Mouse (Mus musculus): Measurements from ENCODE around the gene Phactr1.

Phactr1 gene

DNA sequence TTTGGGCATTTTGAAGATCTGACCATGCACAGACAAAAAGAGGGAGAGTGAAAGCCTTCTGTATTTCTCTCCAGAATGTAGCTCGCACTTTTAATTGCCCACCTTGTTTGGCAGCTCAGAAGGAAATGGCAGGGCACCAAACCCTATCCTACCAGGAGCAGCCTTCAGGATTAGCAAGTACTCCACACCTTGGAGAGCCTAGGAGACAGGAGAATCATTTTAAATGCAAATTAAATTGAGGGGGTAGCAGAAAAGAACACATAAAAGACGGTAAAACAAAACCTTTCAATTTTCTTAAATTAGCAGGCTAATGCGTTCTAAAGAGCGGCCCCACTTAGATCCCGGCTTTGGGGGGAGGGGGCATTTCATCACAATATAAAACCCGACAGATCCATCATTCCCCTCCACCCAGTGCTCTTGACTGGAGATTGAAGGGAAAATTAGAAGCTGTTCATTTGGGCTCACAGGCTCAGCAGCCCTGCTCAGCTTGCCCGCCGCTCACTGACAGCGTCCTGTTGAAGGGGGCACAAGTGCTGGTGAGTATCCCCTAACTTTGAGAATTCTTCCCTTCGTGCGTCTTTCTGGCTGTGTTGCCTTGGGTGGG, at the start of gene Phactr1:
Gene Phactr1, plus strand, starts transcription at position 233 of the 604 bp plus-strand sequence.
- ATAC-seq (ENCODE audit: low TSS enrichment), result peak; percentile 27; the same call in 1 of the 2 replicates

DNA sequence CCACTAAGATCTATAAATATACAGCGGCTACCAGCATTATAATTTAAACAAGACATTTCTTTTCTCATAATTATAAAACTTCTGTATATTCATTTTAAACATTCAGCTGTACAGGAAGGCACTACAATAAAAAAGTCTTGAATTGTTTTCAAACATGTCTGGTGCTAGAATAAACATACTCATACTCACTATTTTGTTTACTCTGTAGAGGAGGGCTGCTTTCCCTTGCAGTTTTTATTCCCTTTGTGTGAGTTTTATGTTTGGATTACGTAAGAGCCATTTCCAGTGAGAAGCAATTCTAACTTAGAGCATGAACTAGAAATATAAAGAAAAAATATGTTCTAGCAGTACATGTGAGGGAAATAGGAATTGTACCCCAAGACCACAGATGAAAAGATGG, 45.5 kb upstream of the Phactr1 start:
- ATAC-seq (ENCODE audit: low TSS enrichment), result no peak

DNA sequence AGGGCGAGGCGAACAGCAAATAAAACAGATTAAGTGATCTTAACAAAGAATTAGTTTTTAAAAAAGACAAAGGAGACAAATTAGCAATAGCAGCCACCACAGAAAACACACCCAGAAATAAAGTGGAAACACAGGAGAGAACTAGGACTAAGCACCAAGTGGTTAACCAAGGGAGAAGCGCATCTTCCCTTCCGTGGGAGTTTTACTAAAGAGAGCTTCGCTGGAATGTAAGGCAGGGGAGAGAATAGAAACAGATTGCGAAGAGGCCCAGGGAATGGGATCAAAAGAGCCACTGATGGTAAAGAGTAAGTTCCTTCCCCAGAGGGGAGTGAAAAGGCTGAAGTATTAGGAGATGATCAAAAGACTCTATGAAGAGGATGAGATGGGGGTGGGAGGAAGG, 30.2 kb upstream of the Phactr1 start:
- peak; percentile 90 for ATAC-seq (ENCODE audit: low TSS enrichment)

DNA sequence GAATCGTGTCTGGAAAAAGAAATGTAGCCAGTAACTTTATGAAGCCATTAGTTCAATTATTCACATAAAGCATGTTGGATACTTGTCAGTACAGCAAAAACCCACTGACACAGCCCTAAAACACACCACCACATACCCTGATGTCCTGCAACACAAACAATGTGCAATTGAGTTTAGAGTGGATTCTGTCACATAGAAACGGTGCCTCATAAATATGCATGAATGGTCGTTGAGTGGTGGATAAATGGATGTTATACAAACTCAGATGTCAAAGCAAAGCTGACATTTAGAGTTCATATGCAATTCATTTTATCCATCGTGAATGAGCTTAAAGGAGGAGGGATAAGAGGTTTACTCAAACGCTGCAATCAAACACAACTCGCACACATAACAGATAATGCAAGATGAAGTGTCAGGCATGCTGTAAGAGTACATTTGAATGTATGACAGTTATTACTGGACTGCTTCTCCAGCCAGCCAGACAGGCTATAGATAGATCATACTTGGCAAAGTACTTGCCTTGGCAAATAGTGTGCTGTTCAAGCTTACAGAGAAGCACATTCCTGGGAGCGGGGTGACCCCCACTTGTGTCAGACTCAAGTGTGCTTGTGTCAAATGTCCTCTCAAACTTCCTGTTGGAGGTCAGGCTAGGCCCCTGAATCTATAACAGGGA, 23.6 kb upstream of the Phactr1 start:
- ATAC-seq (ENCODE audit: low TSS enrichment), result peak; percentile 31; the same call in 1 of the 2 replicates

DNA sequence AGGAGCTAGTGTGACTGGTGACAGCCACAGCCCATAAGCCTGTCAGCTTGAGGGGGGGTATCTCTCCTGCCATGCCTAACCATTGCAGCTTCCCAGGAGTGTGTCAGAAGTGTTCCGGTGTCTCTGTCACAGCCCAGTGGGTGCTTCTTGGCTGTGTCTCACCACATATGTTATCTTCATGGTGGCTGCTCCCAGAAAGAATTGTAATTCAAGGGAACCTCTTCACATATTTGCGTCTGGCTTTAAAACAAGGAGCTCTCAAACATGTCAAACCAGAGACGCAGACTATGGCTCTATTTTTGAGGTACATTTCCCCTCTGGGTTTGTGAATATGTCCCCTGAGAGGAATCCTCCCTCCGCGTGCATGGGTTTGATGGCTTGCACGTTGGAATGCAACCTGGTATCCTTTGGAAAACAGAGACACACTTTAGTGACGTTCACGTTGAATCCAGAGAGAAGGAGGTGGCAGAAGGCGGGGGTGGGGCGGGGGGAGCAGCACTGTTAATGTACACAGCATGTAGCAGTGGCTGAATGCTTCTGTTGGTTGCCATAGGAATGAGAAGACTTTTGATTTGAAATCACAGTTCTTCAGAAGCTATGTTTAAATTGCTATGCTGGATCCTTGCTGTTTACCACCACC, 8.7 kb upstream of the Phactr1 start:
- peak; percentile 92 for ATAC-seq (ENCODE audit: low TSS enrichment)

DNA sequence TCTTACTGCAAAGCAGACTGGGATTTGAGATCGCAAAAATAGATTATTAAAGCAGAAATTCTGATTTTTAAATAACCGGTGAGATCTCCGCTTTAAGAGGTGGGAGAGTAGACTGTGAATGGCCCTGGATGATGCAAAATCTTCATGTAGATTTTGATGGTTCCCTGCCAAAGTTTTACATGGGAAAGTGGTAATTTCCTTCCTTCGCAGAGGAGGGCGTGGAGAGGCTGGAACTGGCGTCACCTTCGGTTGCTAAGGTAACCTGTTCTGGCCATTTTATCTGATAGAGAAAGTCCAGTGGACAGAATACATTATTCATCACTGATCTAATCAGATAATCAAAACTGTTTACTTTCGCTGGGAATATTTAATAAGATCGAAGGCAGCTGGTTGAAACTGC, 876 bp downstream of the Phactr1 start:
- peak; percentile 42 for ATAC-seq (ENCODE audit: low TSS enrichment)

DNA sequence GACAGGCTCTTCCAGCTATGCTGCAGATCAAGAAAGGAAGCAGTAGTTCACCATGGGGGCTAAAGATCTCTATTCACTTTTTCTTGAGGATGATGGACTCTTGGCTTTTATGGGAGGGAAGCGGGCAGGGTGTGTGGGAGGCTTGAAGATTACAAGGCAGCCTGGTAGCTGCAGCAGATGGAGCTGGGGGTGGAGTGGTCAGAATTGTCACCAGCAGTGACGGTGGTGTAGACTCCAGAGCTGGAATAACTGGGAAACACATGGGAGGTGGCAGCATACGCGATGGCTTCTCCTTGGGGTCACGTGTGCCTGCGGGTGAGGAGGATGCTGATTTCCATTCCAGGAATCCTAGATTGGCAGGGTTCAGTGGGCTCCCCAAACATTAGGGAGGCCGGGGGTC, 3.8 kb downstream of the Phactr1 start:
- peak; percentile 74 for ATAC-seq (ENCODE audit: low TSS enrichment)

DNA sequence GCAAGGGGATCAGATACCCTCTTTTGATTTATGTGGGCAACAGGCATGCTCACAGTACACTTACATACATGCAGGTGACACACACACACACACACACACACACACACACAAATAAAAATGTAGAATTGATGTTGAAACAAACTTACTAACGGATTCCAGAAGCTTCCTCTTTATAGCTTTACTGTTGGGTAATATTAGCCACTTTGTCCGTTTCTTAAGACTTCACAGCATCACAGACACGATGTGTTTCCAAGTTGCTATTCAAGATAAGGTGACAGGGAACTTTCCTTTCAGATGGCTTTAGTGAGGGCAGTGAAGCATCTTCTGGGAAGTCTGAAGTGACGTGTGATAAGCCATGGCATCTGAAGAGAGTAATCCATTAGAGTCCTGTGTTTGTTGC, 11.8 kb downstream of the Phactr1 start:
- no peak for ATAC-seq (ENCODE audit: low TSS enrichment)

DNA sequence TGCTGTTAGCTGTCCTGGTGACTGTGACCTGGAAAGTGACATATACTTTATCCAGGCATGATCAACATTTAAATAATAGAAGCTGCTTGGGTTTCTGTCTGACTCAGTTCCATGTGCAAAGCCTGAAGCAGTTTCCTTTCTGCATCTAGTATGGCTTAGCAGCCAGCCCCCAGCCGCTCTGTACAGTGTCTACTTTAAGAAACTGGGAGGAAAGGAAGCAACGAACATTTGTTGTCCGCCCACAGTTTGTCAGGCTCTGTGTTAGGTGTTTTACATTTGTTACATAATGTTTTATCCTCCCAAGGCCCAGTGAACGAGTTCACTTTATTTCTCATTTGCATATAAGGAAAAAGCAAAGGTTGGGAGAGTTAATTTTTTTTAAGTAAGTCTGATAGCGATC, 16.2 kb downstream of the Phactr1 start:
- peak; percentile 90 for ATAC-seq (ENCODE audit: low TSS enrichment)

DNA sequence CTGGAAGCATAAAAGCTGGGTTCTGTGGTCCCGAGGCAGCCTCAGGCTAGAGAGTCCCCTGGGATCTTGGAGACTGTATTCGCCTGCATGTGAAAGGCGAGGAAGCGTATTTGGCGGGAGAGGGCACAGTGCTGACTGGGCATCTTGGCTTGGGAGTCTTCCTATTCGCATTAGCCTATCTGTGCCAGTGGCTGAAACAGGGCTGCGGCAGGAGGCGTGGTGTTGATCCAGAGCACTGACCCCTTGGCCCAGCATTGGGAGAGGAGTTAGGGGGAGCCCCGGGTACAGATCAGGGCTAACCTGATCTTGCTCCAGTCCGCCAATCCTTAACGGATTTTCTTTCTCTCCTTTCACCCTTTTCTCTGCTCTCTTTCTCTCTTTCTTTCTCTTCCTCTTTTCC, 28.7 kb downstream of the Phactr1 start:
- ATAC-seq (ENCODE audit: low TSS enrichment), result 0 out of 2 replicates have a peak, but pooled peaks have one; percentile 11

DNA sequence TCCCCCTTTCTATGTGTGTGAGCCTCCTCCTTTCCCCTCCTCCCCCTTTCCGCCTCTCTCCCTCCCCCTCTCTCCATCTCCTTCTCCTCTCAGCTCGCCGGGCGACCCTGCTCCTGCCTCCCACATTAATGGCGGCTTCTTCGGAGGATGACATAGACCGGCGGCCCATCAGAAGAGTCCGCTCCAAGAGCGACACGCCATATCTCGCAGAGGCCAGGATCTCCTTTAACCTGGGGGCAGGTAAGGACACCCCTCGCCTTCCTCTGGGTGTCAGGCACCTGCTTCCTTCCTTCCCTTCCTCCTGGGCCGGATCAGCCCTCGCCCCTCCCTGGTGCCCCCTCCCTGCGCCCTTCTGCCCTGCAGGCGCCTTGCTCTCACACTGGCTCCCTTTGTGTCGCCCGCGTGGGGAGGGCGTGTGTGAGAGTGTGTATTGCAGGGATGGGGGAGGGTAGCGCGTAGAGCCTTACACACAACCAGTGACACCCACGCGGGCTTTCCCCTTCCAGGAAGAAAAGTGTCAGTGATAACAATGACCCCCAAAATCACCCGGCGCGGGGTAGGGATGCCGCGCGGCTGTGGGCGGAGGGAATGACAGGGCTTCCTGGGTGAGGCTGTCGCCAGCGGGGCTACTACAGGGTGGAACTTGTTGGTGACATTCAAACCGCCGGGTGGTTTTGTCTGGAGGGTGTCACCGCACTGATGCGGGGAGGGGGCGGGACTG, 29.3 kb downstream of the Phactr1 start:
- ATAC-seq (ENCODE audit: low TSS enrichment), result peak; percentile 21; the same call in 1 of the 2 replicates

DNA sequence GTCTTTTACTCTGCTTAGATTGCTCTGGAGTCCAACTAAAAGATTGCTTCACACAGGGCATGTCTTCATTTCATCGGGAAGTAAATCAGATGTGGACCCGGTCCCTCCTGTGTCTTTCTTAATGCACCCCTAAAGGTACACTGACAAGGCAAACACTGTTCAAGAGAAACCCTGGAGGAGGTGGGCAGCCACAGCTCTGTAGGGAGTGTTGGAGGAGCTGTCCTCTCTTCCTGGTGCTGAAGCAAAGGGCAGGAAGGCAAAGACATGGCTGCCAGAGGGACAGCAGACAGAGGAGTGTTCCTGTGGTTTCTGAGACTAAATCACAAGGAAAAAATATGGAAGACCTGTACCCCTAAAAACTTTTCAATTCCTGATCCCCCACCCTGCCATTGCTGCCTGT, 31.1 kb downstream of the Phactr1 start:
- ATAC-seq (ENCODE audit: low TSS enrichment), result no peak

DNA sequence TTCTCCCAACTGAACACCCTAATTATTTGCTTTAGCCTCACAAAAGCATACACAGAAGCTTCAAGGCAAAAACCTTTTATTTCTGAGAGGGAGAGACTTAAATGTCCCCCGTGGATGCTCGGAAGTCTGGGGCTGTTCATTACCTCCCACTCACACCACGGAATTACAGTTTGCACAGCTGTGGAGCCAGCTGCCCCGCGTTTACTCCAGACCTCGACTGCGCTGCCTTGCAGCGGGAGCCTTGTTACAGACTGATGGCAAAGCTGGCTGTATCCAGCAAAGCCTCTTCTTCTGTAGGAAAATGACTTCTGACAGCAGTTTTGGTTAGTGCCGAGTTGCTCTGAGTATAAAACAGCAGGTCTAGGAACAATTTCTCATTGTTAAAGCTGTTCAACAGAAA, 39.0 kb downstream of the Phactr1 start:
- ATAC-seq (ENCODE audit: low TSS enrichment), result peak; percentile 68

DNA sequence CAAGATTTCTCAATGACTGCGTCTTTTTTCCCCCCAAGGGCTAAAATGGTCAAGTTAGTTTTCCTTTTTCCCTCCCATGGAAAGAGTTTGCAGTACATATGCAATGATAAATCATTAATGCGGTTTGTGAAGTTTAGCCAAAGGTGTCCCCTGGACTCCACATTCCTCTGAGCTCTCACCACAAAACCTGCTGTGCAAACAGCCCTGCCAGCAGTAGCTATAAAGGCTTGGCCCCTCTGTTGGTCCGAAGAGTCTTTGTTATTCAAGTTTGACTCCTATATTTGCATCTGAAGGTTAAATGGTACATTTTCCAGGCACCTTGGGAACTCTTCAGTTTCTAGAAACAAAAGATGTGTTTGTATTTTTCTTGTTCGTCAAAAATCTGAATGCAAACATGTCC, 39.7 kb downstream of the Phactr1 start:
- no peak for ATAC-seq (ENCODE audit: low TSS enrichment)

DNA sequence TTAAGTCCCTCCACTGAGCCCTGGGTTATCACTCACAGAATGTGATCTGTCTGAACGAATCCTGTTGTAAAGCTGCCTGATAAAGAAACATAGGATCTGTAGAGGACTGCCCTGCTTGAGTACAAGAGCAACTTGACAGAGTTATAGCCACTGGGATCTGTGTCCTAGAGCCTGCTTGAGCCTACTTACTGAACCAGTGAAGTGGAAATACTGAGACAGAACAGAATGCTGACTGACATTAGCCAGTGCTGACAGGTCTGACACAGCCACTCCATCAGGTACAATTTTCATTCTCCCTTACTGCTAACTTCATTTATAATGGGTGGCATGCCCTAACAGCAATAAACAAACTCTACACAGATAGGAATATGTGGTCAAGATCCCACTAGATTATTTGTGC, 40.2 kb downstream of the Phactr1 start:
- ATAC-seq (ENCODE audit: low TSS enrichment), result no peak

DNA sequence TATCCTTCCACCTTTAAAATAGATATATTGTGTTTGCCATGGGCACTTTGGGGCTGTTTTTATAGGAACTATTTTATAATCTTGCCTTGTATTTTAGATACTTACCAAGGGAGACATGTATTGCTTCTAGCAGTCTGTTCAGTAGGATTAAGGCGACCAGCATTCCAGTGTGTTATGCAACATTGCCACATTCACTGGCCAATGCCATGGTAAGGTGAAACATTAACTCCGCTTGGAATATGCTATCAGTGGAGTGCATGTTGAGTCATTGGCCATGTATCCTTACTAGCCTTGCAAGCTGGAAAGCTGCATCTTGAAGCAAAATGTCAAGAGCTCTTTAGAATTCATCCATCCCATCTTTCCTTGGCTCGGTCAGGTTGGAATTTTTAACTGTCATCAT, 43.6 kb downstream of the Phactr1 start:
- ATAC-seq (ENCODE audit: low TSS enrichment), result no peak

DNA sequence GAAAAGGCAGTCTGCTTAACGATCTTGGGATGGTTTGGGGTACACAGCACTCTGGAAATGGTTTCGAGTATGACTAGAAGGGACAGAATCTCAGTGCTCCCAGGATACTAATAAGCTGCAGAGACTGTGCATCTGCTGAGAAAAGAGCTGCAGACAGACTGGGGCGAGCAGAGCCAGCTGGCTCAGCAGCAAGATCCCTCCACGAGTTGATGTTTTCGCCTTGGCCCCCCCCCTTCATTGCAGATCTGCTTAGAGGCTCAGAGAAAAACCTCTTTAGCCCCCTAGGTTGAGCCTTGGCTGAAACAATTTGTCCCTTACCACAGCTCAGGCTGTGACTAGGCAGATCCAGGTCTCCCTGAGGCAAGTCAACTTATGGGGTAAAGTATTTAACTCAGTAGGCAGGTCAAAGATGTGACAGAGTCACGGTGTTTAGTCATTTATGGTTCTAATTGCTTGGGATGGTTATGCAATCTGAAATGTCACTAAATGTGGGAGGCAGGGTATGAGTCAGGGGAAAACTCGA, 45.3 kb downstream of the Phactr1 start:
- peak; percentile 70 for ATAC-seq (ENCODE audit: low TSS enrichment)

DNA sequence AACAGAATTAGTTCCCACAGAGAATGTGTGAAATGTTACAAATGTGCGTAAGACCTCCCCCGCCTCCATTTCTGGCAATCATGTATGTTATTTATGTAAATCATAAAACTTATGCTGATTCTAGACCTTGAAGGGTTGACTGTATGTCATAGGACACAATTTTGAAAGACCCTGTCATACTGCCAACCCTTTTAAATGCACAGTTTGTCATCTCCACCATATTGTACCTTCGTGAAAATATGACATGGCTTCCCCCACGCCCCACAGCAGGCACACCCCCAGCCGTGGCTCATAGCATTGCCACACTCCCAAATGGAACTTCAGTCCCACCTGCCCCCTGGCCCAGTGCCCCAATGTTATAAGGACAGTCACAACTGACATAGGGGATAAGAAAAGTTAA, 57.1 kb downstream of the Phactr1 start:
- no peak for ATAC-seq (ENCODE audit: low TSS enrichment)

DNA sequence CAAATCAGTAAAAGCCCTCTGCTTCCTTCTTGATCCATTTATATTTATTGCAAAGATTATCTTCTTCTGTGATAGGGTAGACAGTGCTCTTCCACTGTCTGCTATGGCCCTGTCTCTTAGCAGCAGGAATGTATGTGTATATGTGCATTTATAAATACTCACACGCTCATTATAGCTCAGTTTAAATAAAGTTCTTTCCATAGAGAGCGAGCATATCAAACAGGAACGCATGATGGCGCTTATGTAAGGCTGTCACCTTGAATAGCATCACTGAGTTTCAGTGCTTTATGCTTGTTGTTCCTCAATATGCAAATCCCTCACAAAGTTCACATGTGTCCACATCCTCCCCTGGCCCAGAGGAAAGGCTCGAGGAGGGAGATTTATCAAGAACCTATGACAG, 57.7 kb downstream of the Phactr1 start:
- peak; percentile 87 for ATAC-seq (ENCODE audit: low TSS enrichment)

DNA sequence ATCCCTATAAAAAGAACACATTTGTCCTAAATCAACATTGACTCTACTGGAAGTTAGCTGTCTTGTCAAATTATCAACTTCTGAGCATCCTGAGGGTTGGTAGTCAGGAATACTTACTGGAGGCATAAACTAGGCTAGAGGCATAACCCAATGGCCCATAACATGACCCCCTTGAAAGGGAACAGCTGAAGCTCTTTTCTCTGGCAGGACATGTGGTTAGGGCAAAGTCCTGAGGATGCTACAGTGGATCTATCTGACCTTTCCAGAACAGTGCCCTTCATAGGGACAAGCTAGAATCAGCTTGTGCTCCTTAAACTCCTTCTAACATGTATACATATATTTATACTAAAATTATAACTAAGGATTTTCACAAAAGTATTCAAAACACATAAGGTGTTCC, 61.8 kb downstream of the Phactr1 start:
- no peak for ATAC-seq (ENCODE audit: low TSS enrichment)

DNA sequence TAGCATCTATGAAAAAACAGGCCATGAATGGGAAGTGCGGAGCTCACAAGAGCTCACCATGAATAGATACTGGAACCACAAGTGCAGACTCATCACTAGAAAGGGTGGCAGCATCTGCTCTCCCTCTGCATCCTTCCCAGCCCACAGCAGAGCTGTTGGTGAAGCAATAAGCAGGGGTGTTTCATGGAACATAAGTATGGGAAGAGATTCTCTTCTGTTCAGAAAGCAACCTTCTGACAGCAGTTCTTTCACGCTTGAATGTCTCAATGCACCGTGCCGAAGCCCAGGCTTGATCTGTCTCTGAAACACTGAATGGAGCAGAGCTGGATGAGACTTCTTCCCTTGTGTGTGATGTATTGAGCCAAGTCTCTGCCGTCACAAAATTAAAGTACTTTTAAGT, 64.0 kb downstream of the Phactr1 start:
- peak; percentile 92 for ATAC-seq (ENCODE audit: low TSS enrichment)

DNA sequence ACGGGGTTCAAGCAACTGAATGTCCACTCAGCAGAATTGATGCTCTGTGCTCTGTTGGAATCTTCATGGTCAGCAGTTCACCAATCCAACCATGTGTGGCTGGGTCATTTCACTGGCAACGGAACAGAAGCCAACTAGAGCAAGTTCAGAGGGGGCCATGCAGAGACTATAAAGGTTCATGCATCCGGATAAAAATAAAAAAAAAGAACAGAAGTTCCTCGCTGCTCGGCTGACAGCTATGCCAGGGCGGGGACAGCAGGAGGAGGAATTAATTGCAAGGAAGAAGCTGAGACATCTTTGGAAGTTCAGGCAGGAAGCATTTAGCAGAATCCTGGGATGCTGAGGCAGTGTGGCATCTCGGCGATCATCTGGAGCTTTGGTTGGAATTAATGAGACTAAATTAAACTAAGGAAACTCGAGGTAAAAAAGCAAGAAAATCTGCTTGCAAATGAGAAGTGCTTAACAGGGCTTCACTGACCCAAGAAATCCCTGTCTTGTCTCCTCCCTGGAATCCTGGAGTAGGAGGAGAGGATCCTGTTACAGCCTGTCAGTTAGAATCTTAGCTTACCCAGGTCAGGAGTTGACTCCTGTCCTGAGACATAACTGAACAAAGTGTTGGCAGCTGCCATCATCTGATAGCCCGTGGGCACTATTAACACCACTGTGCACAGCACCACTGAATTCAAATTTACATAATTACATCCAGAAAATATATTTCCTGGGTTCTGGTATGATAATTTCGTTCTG, 77.4 kb downstream of the Phactr1 start:
- ATAC-seq (ENCODE audit: low TSS enrichment), result peak; percentile 66

Data from frontal cortex, adult (tissue).